Mouse (Mus musculus): ENCODE data around the gene Syce3.
"Not testable (repeated sequence)": the region's sequence is repeated elsewhere in the genome, so short reads cannot be mapped to it uniquely, and the experiment has no call there.

Gene Syce3

DNA sequence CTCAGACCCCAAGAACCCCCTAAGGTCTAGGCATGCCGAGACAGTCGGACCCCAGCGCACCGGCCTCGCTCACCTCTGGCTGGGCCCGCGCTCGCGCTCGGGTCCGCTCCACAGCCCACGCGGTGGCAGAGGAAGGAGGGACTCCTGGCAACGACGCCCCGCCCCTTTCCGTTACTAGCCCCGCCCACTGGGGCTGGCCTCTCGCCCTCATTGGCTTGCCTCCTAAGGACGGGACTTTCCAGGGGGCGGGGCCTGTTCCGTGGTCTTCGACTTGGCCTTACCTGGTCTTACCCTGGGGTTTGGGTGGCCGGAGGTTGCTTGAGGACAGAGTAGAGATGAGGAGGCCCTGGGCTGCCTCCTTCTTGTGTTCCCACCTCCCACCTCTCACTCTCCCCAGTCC is at the start of gene Syce3:
Gene Syce3 (minus strand): TSS at position 386 of the 400 bp plus-strand sequence.
- no peak for DNase-seq

DNA sequence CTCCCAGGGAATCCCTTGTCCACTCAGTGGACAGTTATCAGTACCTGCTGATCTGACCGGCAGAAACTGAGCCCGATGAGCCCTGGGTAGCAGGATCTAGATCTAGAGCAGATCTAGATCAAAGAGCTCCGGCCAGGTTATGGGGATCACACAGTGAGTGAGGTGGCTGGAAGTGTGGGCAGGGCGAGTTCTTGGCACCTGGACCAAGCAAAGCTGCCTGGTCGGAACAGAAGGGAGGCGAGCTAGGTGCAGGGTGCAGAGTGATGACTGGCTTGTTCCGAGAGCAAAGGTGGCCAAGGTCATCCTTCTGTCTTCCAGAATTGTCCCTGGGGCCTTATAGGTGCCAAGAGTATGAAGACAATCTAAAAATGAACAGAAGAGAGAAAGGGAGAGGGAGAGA is 49.5 kb upstream of the Syce3 start:
- DNase-seq: no peak

DNA sequence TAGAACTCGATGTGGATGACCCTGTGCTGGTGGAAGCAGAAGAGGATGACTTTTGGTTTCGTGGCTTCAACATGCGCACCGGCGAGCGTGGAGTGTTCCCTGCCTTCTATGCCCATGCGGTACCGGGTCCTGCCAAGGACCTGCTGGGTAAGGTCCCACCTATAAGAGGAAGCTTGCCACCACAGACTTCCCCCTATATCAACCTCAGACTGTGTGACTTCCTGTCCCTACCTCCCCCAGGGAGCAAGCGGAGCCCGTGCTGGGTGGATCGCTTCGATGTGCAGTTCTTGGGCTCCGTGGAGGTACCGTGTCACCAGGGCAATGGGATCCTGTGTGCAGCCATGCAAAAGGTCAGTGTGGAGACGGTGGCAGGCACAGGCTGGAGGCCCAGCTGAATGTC is 48.6 kb upstream of the Syce3 start:
- no peak for DNase-seq

DNA sequence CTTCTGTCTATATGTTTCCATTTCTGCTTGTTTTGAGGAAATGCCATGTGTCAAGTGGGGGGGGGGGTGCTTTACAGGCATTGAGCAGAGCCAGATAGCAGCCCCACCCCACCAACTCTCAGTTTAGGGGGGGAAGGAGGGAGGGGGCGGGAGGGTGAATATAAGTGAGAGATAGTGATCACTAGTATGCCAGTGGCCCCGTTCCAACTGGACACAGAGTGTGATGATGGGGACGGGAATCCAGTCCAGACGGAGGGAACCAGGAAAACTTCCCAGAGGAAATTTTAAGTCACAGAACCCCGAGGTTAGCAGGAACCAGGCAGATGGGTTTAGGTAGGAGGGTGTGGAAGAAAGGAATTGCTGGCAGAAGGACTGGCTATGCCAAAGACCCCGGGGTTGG is 45.3 kb upstream of the Syce3 start:
- no peak for DNase-seq

DNA sequence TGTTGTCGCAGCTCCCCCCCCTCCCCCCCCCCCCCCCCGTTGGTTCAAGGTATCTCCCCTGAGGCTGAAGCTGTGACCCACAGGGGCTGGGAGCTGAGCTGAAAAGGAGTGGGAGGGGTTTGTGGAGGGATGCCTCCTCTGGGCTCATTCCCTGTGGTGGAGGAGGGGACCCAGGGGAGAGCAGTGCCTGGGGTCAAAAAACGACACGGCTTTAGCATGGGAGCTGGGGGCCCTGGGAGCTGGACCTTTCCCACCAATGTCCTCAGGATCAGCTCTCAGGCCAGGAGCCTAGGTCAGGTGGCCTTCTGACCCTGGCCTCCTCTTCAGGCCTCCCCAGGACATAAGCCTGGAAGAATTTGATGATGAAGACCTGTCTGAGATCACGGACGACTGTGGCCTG is 44.6 kb upstream of the Syce3 start:
- no peak for DNase-seq

DNA sequence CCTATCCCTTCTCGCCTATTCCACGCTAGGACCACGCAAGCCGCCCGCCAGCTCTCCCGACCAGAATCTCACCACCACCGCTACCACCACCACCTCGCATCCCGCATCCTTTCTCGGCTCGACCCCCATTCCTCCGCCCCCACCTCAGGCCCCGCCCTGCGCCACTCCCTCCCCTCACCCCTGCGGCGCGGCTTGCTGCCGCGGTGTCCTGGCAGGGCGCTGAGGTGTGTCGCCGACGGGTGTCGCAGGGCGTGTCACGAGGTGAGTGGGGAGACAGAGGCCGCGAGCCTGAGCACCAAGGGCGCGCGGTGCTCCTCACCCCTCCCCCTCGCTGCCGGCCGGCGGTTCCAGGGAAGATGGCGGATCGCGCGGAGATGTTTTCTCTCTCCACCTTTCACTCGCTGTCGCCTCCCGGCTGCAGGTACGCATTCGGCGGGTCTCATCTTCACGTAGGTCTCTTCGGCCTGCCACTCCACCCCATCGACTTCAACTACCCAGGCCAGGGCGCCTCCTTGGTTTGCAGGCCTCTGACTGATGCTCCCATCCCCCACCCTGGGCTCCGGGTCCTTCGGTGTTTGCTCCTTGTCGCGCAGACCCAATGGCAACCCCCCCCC is 43.7 kb upstream of the Syce3 start, which contains the start of gene Mapk8ip2:
Gene Mapk8ip2 (plus strand): TSS at position 49 of the 614 bp plus-strand sequence.
- DNase-seq: peak; percentile 67

DNA sequence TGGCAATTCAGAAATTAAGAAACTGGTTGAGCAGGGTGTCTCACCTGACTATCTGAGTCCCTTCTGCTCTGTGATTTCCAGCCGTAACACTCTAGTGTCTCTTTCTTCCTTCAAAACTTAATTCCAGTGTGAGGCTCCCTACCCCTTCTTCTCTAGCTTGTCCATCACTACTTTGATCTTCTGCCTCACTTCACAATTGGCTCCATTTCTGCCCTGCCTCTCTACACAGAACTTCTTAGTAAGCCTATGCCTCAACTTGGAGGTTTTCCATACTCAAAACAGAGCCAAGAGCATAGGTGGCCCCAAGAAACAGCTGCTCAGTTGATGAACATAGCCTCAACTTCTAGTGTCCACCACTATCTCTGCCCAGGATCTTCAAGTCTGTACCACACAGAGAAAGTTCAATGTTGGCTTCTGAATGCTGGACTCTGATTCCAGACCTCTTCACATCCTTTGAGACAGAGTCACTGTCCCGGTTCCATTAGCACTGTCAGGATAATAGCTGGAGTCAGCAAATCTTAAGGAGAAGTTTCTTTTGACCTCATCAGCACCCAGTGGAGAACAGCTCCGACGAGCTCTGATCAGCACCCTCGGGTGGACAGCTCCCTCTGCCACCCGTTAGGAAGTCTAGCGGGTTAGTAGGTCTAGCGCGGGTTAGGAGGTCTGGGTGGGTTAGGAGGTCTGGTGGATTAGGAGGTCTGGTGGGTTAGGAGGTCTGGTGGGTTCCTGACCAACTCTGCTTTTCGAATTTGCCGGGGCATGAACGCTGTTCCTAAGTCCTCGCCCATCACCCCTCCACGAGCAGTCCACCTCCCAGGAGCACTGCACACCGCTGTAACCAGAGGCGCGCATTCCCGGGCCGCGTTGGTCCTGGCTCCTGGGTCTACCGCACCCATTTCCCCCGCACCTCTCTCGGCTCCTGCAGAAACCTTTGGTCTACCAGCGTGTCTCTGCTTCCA is 42.9 kb upstream of the Syce3 start:
- DNase-seq: peak; percentile 80

DNA sequence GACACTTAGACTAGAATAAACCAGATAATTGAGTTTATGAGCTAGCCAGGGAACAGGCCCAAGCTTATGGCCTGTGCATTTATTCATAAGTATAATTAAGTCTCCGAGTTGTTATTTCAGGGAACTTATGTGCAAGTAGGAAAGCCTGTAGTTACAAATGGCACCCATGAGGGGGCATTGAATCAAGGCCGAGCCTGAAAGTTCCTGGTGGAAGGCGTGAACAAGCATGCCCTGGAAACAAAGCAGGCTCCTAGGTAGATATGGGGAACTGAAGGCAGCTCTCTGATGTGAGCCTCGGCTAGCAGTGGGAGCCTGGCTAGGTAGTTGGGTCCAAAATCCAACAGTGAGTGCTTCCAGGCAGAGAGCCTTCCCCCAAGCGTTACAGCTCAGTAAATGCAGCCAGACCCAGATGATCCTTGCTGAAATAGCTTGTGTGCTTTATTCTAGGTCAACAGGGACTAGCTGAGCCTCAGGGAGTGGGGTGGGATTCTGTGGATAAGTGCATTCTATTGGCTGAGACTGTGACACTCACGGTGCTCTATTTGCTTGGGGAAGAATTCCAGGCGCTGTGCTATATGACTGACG is 32.3 kb upstream of the Syce3 start:
- DNase-seq: peak; percentile 39

DNA sequence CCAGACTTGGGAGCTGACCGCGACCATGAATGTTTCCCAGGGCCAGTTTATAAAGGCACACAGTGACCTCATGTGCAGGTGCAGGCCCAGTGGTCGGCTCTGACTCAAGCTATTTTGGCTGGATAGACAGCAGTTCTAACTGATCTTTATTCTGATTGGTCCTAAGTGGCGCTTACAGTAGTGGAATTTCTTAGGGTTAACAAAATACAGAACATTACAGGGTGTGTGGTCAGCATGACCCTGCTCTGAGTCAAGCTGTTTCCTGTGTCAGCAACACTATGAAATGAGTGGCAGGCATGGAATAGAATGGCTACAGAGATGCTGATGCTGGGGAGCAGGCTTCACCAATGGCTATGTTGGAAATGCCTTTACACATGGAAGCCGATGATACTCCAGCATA is 25.6 kb upstream of the Syce3 start:
- no peak for DNase-seq

DNA sequence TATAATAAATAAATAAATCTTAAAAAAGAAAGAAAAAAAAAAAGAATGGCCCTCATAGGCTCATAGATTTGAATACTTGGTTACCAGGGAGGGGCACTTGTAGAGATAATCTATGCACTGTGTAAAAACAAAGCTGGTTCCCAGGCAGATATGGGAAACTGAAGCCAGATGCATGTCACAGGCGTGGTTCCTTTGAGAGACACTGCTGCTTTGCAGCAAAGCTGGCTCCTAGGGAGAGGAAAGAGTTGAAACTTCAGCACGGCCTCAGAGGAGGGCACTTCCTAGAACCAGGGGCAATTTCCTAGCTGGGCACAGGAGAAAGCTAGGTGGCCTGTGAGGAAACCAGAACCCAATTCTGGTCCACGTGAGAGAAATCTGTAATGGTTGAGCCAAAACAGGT is 23.8 kb upstream of the Syce3 start:
- DNase-seq: no peak

DNA sequence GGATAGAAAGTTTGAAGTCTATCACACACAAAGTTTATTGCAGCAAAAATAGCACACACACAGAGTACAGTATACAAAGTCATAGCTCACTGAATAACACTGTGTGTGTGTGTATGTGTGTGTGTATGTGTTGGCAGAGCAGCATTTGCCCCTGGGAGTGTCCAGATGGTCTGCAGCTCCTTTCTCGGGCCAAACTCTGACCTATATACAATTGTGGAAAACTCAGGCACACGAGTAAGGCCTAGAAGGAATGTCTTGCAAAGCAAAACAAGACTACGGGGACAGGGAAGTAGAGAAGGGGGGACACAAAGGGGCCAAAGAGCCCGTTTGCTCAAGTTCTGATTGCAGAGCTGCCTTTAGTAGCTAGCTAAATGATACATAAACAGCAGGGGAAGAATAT is 22.6 kb upstream of the Syce3 start:
- no peak for DNase-seq

DNA sequence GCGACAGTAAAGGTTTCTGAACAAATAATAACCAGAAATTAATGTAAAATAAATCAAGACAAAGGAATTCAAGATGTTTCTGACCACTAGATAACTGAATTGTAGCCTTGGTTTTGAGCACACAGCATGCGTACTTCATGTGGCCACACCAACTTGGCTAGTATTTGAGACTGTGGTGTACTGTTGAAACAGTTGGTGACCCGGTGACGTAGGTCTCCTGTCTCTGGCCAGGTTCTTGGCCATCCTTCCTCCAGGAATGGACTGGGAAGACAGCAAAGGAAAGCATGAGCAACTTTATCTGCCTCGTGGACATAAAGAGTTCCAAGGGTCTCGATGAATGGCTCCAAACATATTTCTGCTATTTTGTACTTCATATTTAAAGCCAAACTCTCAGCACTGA is 21.5 kb upstream of the Syce3 start:
- no peak for DNase-seq

DNA sequence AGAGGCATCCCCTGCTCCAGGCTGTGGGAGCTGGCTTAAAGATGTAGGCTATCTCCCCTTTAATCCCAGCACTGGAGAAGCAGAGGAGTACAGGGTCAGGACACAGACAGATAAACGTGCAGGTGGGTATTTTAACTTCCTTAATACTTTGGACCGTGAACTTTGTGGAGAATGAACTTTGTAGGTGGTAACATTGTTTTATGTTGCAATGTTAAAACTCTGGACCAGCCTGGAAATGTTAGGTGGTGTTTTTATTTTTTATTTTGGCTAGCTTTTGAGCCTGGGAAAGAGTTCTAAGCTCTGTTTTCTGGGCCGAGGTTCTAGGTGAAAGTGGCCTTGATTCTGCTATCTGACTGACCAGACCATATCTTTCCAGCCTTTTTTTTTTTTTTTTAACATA is 21.0 kb upstream of the Syce3 start:
- no peak for DNase-seq

DNA sequence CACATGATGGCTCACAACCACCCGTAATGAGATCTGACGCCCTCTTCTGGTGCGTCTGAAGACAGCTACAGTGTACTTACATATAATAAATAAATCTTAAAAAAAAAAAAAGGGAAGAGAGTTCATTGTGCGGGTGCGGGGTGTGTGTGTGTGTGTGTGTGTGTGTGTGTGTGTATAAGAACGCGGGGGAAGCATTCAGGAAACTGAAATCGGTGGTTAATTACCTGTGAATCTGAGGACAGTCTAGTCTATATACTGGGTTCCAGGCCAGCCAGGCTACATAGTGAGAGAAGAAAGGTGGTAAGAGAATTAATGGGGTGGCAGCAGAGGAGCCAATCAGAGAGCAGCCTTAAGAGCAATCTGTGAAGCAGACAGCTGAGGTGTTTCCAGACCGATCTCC is 20.5 kb upstream of the Syce3 start:
- DNase-seq: not testable (repeated sequence)

DNA sequence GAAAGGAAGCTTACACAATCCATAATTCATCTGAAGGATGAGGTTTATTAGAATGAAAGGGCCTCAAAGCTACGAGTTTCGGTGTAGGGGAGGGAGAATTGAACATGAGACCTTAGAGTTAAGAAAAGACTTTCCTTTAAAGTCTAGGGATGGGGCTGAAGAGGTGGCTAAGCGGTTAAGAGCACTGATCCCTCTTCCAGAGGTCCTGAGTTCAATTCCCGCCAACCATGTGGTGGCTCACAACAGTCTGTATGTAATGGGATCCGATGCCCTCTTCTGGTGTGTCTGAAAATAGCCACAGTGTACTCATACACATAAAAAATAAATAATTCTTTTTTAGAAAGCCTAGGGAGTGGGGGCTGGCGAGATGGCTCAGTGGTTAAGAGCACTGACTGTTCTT is 20.0 kb upstream of the Syce3 start:
- DNase-seq: no peak

DNA sequence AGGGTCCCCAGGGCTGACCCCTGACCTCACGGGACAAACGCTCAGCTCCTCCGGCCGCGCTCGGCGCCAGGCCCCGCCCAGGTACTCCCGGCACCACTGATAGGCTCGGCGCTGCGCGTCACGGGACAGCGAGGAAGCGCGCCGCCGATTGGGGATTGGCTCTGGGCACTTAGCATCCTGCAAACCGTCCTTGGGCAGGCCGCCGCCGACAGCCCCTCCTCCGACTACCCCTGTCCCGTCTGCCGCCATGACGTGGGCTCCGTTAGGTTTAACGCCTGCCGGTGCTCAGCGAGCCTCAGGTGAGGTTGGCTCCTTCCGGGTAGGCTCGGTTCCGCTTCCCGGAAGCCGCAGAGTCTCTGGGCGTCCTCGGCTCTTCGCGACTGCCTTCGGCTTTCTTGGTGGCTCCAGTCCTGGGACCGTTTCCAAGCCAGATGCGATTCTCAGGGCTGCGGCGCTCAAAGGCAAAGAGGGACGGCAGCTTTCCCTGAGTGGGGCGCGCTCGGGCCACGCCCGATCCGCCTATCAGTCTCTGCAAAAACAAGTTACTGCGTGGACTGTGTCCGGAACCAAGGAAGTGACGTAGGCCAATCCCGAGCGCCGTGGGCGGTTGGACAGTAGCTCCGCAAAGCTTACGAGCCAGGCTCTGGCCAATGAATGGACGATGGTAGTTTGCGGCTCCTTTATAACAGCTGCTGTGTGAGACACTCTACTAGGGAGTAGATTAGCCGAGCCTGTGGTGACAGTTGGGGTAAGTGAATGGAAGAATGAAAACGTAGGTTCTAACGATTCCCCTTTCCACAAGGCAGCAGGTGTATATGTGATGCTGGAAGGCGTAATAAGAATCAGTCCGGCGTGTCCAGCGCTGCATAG is 19.3 kb upstream of the Syce3 start, which contains the start of the genes C730034F03Rik, Gm44502 and Chkb:
Gene C730034F03Rik (plus strand): TSS at position 238 of the 870 bp plus-strand sequence.
Gene Gm44502 (minus strand): TSS at position 345 of the 870 bp plus-strand sequence.
Gene Chkb (minus strand): TSS at position 557 of the 870 bp plus-strand sequence.
- peak; percentile 96 for DNase-seq

DNA sequence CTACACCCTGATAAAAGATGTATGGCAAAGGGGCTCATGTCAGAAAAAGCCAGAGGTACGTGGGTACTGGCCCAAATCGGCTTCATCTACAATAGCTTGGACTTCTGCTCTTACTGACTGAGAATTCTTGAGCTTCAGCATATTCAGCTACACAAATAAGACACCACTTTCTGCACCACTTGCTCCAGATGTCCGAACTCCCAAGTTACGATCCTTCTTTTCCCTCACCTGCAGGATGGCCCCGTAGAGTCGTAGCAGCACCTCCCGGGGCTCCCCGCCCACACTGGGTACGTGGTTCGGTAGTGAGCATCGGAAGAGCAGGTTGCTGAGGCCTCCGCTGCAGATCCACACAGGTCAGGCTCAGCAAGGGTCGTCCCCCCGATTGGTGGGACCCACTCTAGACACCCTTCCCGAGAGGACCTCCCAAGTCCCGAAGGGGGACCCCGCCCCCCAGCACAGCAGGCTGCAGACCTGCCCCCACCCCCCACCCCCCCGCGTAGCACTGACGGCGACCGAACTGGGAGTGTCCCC is 18.6 kb upstream of the Syce3 start:
- DNase-seq: no peak

DNA sequence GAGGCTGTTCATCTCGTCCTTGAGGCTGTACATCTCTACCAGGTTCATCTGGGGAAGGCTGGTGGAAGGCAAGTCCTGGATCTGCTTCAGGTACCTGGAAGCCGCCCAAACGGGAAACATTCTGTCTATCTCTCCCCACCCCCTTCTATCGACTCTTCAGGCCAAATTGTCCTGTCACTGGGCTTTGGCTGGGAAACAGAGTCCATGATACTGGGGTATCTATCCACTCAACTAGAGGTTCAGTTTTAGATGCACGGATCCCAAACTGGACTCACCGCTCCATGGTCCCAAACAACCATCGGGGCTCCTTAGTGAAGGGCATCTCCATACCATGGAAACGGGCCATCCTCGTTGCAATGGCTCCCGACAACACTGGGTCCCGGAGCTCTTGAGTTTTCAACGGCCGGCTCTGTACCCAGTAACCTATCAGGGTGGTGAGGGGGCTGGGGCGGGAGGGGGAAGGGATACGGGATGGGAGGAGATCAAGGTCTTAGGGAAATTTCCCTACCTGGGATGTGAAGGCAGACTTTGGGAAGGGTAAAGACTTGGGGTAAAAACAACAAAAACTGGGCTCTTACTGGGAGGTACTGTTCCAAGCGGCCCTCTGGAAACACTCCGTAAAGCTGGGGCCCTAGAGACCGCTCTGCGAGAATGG is 18.0 kb upstream of the Syce3 start:
- no peak for DNase-seq

DNA sequence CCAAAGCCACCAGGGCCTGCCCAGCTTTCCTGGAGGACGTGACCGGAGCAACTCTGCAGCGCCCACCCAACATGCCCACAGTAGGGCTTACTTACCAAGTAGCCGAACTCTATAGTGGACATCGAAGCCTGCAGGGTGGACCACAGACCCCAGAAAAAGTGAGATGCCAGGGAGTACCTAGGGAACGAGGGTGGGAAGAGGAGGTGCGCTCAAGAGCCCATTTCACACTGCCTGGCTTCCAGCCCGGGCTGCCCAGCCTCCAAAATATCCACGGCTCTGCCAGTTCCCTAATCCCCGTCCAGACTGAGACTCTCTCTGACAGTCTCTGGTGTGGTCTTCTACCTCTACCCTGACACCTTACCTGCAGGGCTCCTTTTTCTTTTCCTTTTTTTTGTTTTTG is 16.4 kb upstream of the Syce3 start:
- DNase-seq: no peak

DNA sequence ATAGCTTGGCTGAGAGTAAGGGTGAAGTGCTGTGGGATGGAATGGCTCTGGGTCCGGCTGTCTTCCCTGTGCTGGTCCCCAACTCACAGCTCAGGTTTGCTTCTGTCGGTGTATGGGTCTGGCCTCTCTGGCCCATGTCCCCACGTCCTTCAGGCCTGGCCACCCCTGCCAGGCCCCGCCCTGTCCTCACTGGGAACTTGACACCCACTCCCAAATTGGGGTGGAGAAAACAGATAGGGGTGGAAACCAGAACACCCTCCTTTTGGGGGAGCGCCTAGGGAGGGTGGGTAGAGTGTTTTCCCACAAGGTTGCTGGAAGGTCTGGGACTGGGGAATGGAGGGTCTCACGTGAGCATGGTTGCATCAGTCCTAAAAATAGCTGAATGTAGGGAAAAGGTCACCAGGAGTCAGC is 15.4 kb upstream of the Syce3 start, which contains the start of gene Cpt1b:
Gene Cpt1b (minus strand): TSS at position 153 of the 411 bp plus-strand sequence.
- no peak for DNase-seq

DNA sequence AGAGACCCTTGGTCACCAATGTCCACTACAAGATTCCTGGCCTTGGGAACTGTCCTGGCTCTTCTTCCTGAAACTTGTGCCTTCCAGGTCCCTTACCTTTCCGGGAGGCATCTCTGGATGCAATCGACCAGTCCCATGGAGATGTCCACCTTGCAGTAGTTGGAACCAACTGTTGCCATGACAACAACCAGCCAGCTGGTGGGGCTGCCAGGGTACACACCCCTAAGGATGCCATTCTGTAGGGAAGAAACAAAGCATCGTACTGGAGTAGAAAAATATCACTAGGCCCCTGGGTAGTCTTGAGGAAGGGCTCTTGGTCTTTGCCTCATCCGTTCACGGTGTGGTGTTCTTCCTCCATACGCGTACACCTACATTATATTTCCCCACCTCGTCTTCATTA is 14.3 kb upstream of the Syce3 start:
- no peak for DNase-seq

DNA sequence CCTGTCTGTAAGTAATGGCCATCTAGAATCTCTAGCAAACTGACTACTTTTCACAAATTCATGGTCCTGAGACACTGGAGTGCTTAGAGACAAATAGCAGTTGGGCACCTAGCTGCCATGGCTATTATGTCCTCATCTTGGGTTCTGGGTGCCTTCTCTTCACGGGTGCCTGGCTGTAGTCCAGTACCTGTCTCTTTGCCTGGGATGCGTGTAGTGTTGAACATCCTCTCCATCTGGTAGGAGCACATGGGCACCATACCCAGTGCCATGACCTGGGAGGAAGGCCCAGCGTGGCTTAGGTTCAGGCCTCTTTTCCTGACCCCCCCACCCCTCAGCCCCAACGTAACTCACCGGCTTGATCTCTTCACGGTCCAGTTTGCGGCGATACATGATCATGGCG is 11.6 kb upstream of the Syce3 start:
- no peak for DNase-seq
